Mouse (Mus musculus): ENCODE data around the gene Ush2a. TPM values are rescaled to one million over a fixed set of nuclear protein-coding genes. Genes with fewer than 3 reads are reported as not detected.

Gene Ush2a
- polyA plus RNA-seq, 1 experiment from 2014 or later, result 0.04 TPM

DNA sequence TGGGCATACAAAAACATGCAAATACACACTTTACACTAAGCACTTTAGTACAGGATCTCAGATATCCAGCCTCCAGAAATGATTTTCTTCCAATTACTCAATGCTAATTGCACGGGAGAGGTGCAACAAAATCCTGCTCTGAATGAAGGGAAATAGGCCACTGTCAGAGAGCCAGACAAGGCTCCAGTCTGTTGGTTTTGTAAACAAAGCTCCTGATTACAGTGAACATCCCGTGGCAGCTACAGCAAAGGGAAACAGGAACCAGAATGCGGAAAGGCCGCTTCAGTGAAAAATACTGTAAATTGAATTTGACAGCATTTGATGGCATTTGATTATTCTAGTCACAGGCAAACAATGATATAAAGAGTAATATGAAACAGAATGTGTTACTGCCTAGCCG lies 604.1 kb downstream of the Ush2a start:
- H3K4me1 ChIP-seq, result peaks cover 6% of the 10 kb centered on the region
- H3K27ac ChIP-seq, result no peak overlapping the region
- no peaks in the 10 kb centered on the region for H3K36me3 ChIP-seq
- peaks cover 15% of the 10 kb centered on the region for H3K27me3 ChIP-seq
- no peak overlapping the region for H3K4me3 ChIP-seq
- H3K9me3 ChIP-seq, result no peaks in the 10 kb centered on the region
- no peak for ATAC-seq (ENCODE audit: low FRiP score, low read depth)
- H3K9ac ChIP-seq, result no peak overlapping the region
- H3K4me2 ChIP-seq (replicated peaks), result no peak overlapping the region
- WGBS, result 45% methylated on average over 5 of the region's 5 CpGs

DNA sequence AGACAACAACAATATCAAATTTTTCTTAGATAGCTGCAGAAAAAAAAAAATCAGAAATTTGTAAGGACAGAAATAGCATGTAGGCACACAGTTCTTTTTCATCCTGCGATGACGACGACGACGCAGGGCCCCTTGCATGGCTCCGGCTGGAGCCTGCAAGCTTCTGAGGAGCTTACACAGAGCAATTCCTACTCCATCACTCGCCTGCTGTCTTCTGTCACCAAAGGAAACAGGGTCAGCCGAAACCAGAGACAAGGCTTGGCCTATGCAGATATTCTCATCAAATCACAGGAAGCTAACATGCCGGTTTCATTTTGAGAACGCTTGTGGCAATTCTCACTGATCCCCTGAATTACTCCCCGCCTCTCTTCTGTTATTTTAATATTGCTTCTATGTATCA lies 604.7 kb downstream of the Ush2a start:
- no peak for ATAC-seq (ENCODE audit: low FRiP score, low read depth)
- Histone ChIP-seq H3K4me2 (replicated peaks) (no peak overlapping the region), H3K9me3 (no peaks in the 10 kb centered on the region), H3K4me1 (0 out of 2 replicates have a peak, but pooled peaks cover 4% of the 10 kb centered on the region), H3K9ac (no peak overlapping the region), H3K4me3 (no peak overlapping the region), H3K36me3 (no peaks in the 10 kb centered on the region), H3K27ac (no peak overlapping the region), H3K27me3 (peaks cover 15% of the 10 kb centered on the region)
- WGBS, result 70% methylated on average over 11 of the region's 11 CpGs

DNA sequence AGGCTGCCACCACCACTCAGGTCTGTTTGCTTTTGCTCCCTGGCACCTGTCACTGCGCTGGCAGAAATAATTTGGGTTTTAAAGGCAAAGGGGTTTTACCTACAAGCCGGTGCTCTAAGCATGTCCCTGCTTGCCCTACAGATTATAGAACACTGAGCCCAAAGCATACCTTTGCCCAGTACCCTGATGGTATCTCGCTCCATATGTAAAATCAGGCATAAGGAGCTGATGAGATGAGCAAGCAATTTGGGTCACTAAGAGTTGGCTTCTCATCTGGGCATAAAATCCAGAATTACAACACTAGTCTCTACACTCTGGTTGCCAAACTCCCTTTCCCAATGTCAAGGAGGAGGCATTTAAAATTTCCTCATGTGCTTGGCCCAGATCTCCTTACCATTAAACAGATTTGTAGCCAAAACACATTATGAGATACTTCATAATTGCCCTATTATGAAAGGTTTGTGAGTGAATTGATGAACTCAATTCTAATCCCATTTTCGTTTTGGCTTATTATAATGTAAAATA lies 616.8 kb downstream of the Ush2a start:
- Histone ChIP-seq H3K36me3 (no peaks in the 10 kb centered on the region), H3K9ac (no peak overlapping the region), H3K4me3 (no peak overlapping the region), H3K27ac (no peak overlapping the region), H3K9me3 (no peaks in the 10 kb centered on the region), H3K4me1 (no peaks in the 10 kb centered on the region), H3K27me3 (0 out of 2 replicates have a peak, but pooled peaks cover 7% of the 10 kb centered on the region), H3K4me2 (replicated peaks) (no peak overlapping the region)
- WGBS, result 83% methylated on average over 4 of the region's 4 CpGs
- no peak for ATAC-seq (ENCODE audit: low FRiP score, low read depth)

- Histone ChIP-seq H3K9ac (no peak overlapping the region), H3K27me3 (0 out of 2 replicates have a peak, but pooled peaks cover 5% of the 10 kb centered on the region), H3K4me3 (no peak overlapping the region), H3K4me2 (replicated peaks) (no peak overlapping the region), H3K27ac (no peak overlapping the region), H3K36me3 (no peaks in the 10 kb centered on the region), H3K9me3 (no peaks in the 10 kb centered on the region), H3K4me1 (no peaks in the 10 kb centered on the region)
- ATAC-seq (ENCODE audit: low FRiP score, low read depth), result no peak
- 52% methylated on average over 4 of the region's 4 CpGs for WGBS
Observed at GRCm38 (mm10) chr1:188896906-188897551, 635.2 kb downstream of the Ush2a start.

DNA sequence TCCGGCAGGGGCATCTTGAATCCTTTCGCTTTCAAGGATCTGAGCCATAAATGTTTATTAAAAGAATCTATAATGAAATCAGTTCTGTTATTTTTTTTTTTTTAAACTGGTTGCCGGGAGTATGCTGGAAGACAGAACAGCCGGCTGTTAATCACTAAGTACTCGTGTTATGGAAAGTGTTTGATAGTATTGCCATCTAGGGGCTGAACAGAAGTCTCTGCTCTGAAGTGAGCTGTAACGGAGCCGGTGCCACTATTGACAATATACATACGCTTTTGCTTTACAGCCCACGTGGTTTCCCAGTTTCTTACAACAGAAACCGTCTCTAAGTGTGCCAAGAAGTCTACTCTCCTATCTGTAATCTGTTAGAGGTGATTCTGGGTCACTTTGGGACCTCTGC lies 642.3 kb downstream of the Ush2a start:
- H3K27ac ChIP-seq, result no peak overlapping the region

DNA sequence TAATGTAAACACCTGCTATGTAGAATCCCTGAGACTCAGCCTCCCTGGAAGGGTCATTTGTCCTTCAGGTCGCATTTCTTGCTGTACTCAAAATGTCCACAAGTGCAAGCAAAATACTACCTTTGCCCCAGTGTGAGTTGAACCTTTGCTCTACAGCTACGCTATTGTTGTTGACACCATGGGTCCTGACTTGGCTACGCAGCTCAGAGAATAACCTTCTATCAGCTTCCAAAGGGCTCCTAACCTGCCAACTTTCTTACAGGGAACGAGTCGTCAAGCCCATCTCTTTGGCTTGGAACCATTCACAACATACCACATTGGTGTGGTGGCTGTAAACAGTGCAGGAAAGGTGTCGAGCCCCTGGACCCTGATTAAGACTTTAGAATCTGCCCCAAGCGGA lies 644.4 kb downstream of the Ush2a start:
- WGBS, result 83% methylated on average over 7 of the region's 7 CpGs
- H3K36me3 ChIP-seq, result no peaks in the 10 kb centered on the region
- H3K27ac ChIP-seq, result no peak overlapping the region
- ATAC-seq (ENCODE audit: low FRiP score, low read depth), result no peak
- no peaks in the 10 kb centered on the region; the same call in 1 of the 2 replicates for H3K27me3 ChIP-seq
- no peak overlapping the region for H3K4me2 ChIP-seq (replicated peaks)
- H3K4me1 ChIP-seq, result 0 out of 2 replicates have a peak, but pooled peaks cover 2% of the 10 kb centered on the region
- H3K4me3 ChIP-seq, result no peak overlapping the region
- no peaks in the 10 kb centered on the region for H3K9me3 ChIP-seq
- no peak overlapping the region for H3K9ac ChIP-seq

More for the DNA sequence above, 642.3 kb downstream of the Ush2a start:
- Histone ChIP-seq H3K4me1 (0 out of 2 replicates have a peak, but pooled peaks cover 2% of the 10 kb centered on the region), H3K9me3 (no peaks in the 10 kb centered on the region), H3K36me3 (no peaks in the 10 kb centered on the region), H3K4me3 (no peak overlapping the region), H3K27me3 (no peaks in the 10 kb centered on the region; the same call in 1 of the 2 replicates), H3K9ac (no peak overlapping the region), H3K4me2 (replicated peaks) (peak overlapping the region; percentile 36; the same call in 1 of the 2 replicates)
- no peak; the same call in 1 of the 2 replicates for ATAC-seq (ENCODE audit: low FRiP score, low read depth)
- 29% methylated on average over 10 of the region's 10 CpGs for WGBS

- ATAC-seq (ENCODE audit: low FRiP score, low read depth), result no peak; the same call in 1 of the 2 replicates
- Histone ChIP-seq H3K36me3 (no peaks in the 10 kb centered on the region), H3K27ac (no peak overlapping the region), H3K9ac (no peak overlapping the region), H3K4me1 (0 out of 2 replicates have a peak, but pooled peaks cover 2% of the 10 kb centered on the region), H3K4me3 (no peak overlapping the region), H3K27me3 (no peaks in the 10 kb centered on the region; the same call in 1 of the 2 replicates), H3K4me2 (replicated peaks) (no peak overlapping the region), H3K9me3 (no peaks in the 10 kb centered on the region)
- WGBS, result 89% methylated on average over 11 of the region's 11 CpGs
Observed at GRCm38 (mm10) chr1:188910656-188911055, 648.8 kb downstream of the Ush2a start.

- H3K27ac ChIP-seq, result no peak overlapping the region
- H3K4me3 ChIP-seq, result no peak overlapping the region
- H3K4me1 ChIP-seq, result no peaks in the 10 kb centered on the region
- H3K27me3 ChIP-seq, result no peaks in the 10 kb centered on the region
- H3K9me3 ChIP-seq, result no peaks in the 10 kb centered on the region
- no peaks in the 10 kb centered on the region for H3K36me3 ChIP-seq
- no peak overlapping the region for H3K4me2 ChIP-seq (replicated peaks)
- 23% methylated on average over 1 of the region's 1 CpGs for WGBS
- no peak for ATAC-seq (ENCODE audit: low FRiP score, low read depth)
- no peak overlapping the region for H3K9ac ChIP-seq
Observed at GRCm38 (mm10) chr1:188919946-188920345, 658.1 kb downstream of the Ush2a start.

- Histone ChIP-seq H3K4me3 (no peak overlapping the region), H3K9ac (no peak overlapping the region), H3K27ac (no peak overlapping the region), H3K9me3 (no peaks in the 10 kb centered on the region), H3K27me3 (no peaks in the 10 kb centered on the region), H3K4me1 (peaks cover 9% of the 10 kb centered on the region), H3K36me3 (no peaks in the 10 kb centered on the region), H3K4me2 (replicated peaks) (no peak overlapping the region)
- ATAC-seq (ENCODE audit: low FRiP score, low read depth), result no peak
- WGBS, result 51% methylated on average over 14 of the region's 14 CpGs
Observed at GRCm38 (mm10) chr1:188937246-188937780, 675.5 kb downstream of the Ush2a start.

DNA sequence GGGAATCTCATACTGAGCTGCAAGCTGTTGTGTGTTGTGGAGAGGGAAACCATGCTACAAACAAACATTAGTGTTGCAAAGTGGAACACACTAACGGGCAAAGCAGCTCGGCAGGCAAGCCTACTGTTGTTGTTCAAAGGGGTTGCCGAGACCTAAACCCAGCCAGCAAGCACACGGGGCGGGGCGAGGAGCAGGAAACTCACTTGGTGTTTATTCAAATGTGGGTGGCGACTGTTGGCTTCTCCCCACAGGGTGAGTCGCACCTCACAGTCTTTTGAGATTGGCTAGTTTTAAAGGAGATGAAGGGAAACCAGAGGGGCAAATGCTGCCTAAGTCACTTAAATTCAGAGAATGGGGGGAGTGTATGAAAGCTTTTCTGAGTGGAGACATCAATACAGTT lies 683.5 kb downstream of the Ush2a start:
- no peak overlapping the region for H3K4me2 ChIP-seq (replicated peaks)
- H3K27ac ChIP-seq, result no peak overlapping the region
- 0 out of 2 replicates have a peak, but pooled peaks cover 11% of the 10 kb centered on the region for H3K4me1 ChIP-seq
- no peaks in the 10 kb centered on the region for H3K27me3 ChIP-seq
- ATAC-seq (ENCODE audit: low FRiP score, low read depth), result no peak
- no peaks in the 10 kb centered on the region for H3K36me3 ChIP-seq
- H3K4me3 ChIP-seq, result no peak overlapping the region
- no peaks in the 10 kb centered on the region for H3K9me3 ChIP-seq
- no peak overlapping the region for H3K9ac ChIP-seq
- 13% methylated on average over 8 of the region's 8 CpGs for WGBS

DNA sequence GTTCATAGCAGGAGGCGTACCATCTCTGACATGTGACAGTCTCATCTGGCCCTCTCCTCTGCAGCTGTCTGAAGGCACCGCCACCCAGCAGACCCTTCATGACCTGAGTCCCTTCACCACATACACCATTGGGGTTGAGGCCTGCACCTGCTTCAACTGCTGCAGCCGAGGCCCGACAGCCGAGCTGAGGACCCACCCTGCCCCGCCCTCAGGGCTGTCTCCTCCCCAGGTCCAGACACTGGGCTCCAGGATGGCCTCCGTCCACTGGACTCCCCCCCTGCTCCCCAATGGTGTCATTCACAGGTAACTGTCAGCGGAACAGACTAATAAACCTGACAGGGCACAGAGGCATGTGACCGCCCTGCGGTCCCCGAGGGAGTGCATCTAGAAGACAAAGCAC lies 685.0 kb downstream of the Ush2a start:
- H3K27ac ChIP-seq, result no peak overlapping the region
- 0 out of 2 replicates have a peak, but pooled peaks cover 11% of the 10 kb centered on the region for H3K4me1 ChIP-seq
- H3K36me3 ChIP-seq, result no peaks in the 10 kb centered on the region
- no peak overlapping the region for H3K9ac ChIP-seq
- H3K9me3 ChIP-seq, result no peaks in the 10 kb centered on the region
- no peaks in the 10 kb centered on the region for H3K27me3 ChIP-seq
- H3K4me2 ChIP-seq (replicated peaks), result no peak overlapping the region
- no peak for ATAC-seq (ENCODE audit: low FRiP score, low read depth)
- WGBS, result 84% methylated on average over 11 of the region's 11 CpGs
- H3K4me3 ChIP-seq, result no peak overlapping the region

DNA sequence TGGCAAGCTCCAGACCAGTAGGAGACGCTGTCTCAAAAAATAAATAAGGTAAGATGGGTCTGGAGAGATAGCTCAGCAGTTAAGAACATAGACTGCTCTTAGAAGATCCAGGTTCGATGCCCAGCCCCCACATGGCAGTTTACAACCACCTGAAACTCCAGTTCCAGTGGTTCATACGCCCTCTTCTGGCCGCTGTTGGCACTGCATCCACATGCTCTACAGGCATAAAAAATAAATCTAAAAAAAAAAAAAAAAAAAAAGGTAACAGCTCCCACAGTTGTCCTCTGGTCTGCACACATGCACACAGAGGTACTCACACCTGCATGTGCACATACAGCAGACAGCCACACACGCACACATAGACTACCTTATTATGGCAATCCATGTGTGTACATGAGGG lies 686.0 kb downstream of the Ush2a start:
- WGBS, result 61% methylated on average over 5 of the region's 5 CpGs
- H3K4me2 ChIP-seq (replicated peaks), result no peak overlapping the region
- H3K4me1 ChIP-seq, result 0 out of 2 replicates have a peak, but pooled peaks cover 11% of the 10 kb centered on the region
- no peak for ATAC-seq (ENCODE audit: low FRiP score, low read depth)
- H3K36me3 ChIP-seq, result no peaks in the 10 kb centered on the region
- no peak overlapping the region for H3K27ac ChIP-seq
- H3K27me3 ChIP-seq, result no peaks in the 10 kb centered on the region
- H3K9me3 ChIP-seq, result no peaks in the 10 kb centered on the region
- H3K4me3 ChIP-seq, result no peak overlapping the region
- no peak overlapping the region for H3K9ac ChIP-seq
